Mouse (Mus musculus) CD8-positive naive resting alpha-beta T cell, adult 2 months (primary cell): ENCODE data around the gene Klhl25.
"Not testable (repeated sequence)": the region's sequence is repeated elsewhere in the genome, so short reads cannot be mapped to it uniquely, and the experiment has no call there.

Experiments used
- DNase-seq, 2 experiments: peaks; one replicate each; pipeline ENCODE4 v3.0.0; 2022; ENCODE audit warnings: low read depth in 2 of 2, low spot score in 2 of 2

Gene Klhl25

GRCm38 (mm10) chr7:75872697-75873096 lies 24.6 kb downstream of the Klhl25 start:
- no peak for DNase-seq

- DNase-seq, result no peak
Measured at GRCm38 (mm10) chr7:75873216-75873615, 25.1 kb downstream of the Klhl25 start.

DNA sequence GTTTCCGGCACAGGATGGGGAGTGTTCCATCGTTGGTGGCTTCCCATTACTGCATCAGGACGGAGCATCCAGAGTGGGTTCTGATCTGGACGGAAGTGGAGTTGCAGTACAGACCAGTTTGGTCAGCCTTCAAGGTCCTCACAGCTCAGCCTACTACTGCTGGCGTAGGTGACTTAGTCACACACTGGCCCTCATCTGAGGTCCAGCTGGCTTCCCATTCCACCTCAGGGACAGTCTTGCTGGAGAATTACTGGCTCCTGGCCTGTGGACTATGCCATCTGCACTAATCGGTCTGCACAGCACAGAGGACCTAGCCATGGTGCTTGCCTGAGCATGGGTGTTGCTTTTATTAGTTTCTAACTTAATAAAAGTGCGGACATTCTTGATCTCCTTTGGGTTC lies 25.6 kb downstream of the Klhl25 start:
- DNase-seq, result no peak

- peak in 1 of 2 experiments; percentile 25 for DNase-seq
Measured at GRCm38 (mm10) chr7:75879436-75879835, 31.3 kb downstream of the Klhl25 start.

- no peak for DNase-seq
Measured at GRCm38 (mm10) chr7:75880236-75880635, 32.1 kb downstream of the Klhl25 start.

GRCm38 (mm10) chr7:75880650-75881049 lies 32.5 kb downstream of the Klhl25 start:
- DNase-seq, result peak; percentile 71 to 80

DNA sequence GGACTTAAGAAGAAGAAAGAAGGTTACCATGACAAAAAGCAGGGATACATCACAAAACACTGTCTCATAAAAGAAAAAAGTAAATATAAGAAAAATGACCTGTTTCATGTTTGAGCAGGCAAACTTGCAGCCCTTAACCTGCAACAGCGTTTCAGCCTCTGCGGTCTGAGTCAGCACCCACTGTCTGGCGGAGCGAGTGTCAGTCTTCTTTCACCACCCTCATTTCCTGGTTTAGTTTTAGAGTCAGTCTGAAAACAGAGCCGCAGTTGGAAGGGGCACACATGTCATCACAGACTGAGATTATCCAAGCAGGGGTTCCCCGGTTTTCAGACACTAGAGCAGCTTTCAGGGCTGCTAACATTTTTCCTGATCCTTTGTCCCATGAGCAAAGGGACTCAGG lies 33.3 kb downstream of the Klhl25 start:
- DNase-seq, result peak in 1 of 2 experiments; percentile 11

DNA sequence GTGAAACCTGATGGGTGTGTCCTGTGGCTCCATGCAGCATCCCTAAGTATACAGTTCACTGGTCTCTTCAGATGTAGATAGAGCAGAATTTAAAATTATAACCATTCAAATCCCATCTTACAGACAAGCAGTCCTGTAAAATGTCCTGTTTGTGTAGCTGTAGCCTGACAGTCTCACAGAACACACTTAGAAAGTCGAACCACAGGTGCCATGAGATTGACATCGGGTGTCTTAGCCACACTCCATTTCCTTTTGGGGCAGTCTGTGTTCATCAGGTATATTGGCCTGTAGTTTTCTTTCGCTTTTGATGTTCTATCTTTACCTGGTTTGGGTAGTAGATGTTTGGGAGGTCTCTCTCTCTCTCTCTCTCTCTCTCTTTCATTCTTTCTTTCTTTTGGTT lies 33.7 kb downstream of the Klhl25 start:
- DNase-seq, result no peak

DNA sequence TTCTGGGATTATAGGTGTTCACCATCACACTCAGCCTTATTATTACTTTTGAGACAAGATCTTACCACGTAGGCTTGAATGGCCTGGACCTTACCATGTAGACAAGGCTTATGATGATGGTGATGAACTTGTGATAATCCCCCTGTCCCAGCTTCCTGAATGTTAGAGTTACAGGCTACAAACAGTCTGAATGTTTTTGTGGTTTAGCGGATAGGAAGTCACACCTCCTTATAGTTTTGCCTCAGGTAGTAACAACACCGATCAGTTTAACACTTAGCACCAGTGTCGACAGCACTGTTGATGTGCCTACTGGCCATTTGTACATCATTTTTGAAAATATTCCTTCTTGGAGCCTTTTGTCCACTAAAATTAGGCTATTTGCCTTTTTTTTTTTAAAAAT lies 43.4 kb downstream of the Klhl25 start:
- DNase-seq, result no peak

GRCm38 (mm10) chr7:75892737-75893136 lies 44.6 kb downstream of the Klhl25 start:
- no peak for DNase-seq

DNA sequence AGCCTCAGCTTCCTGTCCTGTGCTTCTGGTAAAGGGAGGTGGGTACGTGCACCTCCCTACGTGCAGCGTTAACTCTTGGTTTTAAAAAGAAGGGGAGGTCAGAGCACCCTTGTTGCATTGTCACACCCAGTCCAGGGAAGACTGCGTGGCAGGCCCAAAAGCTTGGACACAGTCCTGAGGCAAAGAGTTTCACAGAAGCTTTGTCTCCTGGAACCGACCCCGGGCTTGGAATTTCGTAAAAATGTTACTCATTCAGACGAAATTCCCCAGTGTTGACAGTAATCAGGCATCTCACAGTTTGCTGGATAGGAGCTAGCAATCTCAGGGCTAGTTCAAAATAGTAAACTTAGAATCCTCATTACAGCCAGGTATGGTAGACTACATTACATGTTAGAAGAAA lies 45.6 kb downstream of the Klhl25 start:
- DNase-seq, result no peak

GRCm38 (mm10) chr7:75897041-75897440 lies 48.9 kb downstream of the Klhl25 start:
- no peak for DNase-seq

DNA sequence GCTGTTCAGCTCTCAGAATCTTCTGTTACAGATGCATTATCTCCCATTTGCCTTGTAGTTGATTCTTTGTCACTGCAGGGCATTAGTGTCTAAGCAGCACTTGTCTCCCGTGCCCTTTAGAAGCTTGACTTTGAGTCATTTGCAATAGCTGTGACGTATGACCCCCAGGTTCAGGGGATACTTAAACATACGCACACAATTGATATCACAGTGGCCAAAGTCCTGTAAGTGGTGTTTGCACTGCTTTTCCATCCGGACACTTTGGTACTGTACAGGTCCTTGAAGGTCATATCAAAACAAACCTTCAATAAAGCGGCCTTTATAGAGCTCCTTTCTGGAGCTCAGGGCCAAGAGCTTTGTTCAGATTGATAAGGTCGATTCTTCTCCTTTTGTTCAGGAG lies 51.0 kb downstream of the Klhl25 start:
- DNase-seq, result no peak

DNA sequence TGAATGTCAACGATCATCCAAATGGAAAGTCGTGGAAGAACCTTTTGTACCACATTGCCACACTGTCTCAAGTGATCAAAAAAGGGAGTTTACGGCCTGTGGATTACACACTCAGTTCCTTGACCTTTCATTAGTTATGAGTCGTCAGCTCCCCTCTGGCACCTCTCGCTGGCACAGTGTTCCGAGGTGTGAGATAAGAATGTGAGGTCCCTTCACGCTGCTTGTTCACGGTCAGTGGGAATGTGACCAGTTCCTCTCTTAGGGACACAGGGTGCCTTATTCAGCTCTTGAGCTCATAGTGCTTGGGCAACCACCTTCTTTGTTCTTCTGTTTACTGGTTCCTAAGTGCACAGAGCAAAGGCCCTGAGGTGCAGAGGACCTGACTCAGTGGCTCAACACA lies 51.4 kb downstream of the Klhl25 start:
- DNase-seq, result no peak

GRCm38 (mm10) chr7:75899954-75900353 lies 51.8 kb downstream of the Klhl25 start:
- no peak for DNase-seq

DNA sequence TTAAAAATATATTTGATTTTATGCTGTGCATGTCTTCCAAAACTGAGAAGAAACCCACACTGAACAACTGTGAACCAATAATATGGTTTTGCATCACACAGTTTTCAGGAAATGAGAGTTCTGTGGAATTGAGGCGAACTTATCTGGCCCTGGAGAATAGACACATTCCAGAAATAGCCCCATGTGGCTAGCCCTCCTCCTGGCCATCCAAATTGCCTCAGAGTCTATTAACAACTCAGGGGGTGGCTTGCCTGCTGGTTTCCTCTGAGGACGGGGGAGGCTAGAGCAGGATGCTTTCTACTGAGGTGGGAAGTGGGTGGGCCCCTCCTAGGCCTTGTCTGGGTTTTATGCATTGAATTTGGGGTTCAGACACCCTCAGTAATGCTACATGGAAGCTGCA lies 57.0 kb downstream of the Klhl25 start:
- DNase-seq, result no peak

DNA sequence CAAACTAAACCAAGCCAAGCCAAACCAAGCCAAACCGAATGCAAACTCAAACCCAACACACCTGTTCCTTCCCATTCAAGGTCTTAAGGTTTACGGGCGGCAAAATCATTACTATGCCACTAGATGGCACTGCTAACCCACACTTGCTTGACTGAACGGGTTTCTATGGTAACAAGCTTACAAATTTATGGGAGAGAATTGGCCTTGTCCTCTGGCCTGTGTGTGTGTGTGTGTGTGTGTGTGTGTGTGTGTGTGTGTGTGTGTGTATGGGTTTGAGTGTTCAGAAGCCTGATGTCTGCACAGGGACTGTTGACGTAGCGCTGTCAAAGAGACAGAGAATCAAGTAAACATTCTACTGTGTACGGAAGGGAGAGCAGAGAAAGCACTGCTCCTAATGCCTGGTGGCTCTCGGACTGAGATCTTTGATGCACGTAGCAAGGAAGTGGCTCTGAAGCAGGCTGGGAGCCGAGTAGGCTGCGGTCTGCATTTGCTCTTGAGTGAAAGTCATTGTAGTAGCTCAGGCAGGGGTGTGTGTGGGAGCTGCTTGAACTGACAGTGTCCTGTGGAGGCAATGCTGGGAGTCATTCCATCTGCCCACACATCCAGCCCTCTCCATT lies 62.0 kb downstream of the Klhl25 start:
- DNase-seq, result peak; percentile 62 to 67

GRCm38 (mm10) chr7:75910652-75911035 lies 62.5 kb downstream of the Klhl25 start:
- peak in 1 of 2 experiments; percentile 37 for DNase-seq

DNA sequence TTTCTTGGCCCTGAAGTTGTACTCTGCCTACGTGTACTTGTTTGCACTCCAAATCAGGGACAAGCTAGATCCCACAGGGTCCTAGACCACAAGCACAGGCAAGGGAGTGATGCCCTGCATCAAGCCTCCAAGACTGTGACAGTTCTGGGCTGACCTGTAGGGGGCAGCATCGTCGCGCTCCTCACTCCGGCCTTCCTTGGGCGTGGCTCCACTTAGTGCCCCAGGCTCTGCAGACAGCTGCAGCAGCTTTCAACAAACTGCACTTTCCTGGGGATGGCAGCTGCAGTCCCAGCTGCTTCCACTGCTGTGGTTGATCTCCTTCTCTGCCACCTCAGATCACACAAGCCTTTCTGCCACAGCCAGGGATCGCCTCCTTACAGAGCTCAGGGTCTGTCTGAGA lies 65.8 kb downstream of the Klhl25 start:
- DNase-seq, result peak; percentile 75 to 83

DNA sequence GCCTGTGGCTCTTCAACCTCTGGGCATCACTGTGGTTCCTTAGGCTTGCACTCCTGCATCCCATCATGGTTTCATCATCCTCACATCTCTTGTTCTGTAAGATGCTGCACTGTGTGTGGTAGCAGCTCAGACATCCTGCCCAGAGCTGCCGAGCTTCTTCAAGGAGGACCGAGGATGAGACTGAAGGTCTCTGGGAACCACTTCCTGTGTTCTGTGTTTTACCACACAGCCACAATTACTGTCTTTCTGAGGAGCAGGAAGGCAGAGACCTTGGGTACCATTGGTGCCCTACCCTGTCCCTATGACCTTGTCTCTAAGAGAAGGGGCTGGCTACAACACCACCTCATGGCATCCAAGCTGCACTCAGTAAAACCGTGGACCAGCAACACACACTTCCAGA lies 67.4 kb downstream of the Klhl25 start:
- not testable (repeated sequence) for DNase-seq

DNA sequence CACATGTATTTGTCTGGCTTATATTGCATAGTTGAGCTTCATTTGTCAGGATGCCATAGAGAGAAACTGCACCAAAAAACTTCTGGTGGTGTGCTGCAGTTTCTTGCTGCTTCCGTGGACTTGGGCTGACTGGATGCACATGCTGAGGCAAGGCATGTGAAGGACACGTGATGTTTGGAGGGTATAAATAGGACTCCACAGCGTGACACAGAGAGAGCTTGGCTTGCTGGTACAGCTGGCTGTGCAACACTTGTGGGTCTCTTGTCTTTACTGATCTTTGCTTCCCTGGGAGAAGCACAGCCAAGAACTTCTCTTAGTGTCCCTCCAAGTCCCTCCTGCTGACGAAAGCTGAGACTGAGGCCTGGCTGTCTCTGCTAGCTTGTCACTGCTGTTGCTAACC lies 69.6 kb downstream of the Klhl25 start:
- no peak for DNase-seq

DNA sequence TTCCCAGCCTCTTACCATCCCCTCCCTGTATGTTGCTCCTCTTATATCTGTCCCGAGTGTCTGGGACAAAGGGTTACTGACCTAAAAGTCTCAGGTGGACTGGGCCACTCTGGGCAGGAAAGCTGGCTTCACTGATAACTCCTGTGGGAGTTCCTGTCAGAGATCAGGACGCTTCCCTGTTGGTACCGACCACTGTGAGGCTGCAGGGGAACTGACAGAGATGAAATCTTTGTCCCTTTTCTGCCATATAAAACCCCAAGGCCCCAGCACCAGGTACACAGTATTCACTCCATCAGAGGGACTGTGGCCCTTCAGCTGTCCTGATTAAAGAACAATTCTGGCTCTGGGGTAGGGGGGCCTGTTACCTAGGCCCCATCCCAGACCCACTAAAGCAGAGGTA lies 71.6 kb downstream of the Klhl25 start:
- DNase-seq, result not testable (repeated sequence)
